Mouse (Mus musculus): ENCODE results near the gene Kcp.

Gene Kcp

DNA sequence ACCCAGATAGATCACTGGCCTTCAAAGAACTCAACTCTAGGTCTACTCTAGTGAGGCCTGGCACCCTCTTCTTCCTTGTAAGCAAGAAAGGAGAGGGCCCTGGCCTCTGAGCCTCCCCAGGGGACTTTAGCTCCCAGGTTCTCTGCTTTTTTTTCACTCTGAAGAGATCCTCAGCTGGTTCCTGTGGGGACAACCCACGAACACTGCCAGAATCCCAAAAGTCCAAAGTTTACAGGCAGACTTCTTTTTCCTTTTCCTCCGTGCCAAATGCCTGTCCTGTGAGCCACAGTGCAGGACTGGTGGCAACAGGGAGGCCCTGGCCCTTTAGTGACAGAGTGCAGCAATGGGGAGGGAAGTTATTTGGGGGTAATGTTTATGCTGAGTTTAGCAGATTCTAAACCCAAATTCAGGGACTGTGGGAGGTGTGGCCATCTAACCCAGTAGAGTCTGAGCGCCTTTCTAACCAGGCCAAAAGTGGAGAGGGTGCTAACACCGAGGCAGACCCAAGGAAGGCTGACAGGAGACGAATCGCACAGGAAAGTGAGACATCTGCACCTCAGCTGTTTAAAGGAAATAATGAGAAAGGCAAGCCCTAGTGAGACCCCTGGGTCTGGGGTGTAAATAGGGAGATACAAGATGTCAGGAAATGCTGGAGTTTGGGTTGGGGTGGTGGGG is 15.0 kb upstream of the Kcp start:
- no peak for DNase-seq

DNA sequence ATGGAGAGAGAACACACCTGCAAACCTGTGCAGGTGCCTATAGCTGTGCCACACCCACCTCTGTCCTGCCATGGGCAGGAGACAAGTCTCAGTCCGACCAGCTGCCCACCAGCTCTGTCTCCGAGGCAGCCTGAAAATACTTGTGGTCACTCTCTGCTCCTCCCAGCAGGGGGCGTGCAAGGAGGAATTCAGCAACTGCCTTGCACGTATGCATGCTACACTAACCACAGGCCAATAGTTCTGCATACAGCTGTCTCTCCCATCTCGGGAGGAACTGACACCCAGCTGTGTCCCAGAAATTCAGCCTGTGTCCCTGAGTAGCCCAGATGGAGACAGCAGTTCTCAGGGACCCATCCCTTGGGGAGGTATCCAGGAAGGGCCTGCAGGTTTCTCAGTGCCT is 9.4 kb upstream of the Kcp start:
- DNase-seq, result no peak

DNA sequence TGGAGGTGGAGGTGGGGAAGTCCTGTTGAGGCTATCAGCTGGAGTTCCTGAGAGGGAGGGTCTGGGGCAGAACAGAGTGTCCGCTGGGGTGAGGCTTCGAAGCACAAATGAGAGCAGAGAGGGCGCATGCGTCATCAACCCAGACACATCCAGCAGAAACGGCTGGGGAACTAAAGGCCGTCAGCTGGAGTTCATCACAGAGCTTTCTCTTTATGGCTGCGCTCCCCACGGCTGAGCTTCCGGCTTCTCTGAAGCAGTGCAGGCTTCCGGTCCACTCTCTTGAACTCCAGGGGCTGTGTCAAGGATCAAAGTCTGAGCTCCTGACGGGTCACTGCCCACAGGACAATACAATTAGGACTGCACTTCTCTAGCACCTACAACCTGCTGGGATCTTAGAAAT is 5.5 kb upstream of the Kcp start:
- DNase-seq, result no peak

DNA sequence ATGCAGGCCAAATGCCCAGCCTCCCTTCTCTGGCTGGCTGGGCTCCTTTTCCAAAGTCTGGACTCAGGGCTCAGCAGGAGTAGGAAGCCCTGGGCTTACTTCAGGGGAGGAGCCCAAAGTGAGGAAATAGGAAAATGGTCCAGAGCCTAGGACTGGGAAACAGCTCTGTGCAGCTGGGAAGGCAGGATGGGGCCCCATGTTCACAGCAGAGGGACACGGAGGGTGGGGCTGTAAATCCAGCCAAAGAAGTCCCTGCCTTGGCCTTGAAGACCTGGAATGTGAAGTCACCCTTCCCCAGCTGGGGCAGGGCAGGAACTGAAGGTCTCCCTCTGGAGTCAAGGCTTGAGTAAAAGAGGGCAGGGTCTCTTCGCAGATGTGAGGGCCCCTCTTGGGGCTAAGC is 1.3 kb upstream of the Kcp start:
- DNase-seq, result no peak

DNA sequence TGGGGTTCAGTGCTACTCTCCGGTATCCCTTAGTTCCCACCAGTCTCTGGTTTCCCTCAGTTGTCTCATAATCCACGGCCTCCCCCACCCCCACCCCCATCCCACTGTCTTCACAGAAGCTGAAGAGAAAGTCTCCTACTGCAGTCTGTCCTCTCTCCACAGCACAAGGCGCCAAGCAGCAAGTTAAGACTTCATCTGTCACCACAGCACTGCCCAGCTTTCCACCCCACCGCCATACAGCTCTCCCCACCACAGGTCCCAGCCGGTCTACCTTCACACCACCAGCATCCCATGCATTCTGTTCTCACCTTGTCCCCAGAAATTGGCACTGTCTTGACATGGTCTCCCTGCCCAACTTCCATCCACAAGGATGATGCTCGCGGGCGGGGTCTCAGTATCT is 918 bp downstream of the Kcp start:
- no peak for DNase-seq

DNA sequence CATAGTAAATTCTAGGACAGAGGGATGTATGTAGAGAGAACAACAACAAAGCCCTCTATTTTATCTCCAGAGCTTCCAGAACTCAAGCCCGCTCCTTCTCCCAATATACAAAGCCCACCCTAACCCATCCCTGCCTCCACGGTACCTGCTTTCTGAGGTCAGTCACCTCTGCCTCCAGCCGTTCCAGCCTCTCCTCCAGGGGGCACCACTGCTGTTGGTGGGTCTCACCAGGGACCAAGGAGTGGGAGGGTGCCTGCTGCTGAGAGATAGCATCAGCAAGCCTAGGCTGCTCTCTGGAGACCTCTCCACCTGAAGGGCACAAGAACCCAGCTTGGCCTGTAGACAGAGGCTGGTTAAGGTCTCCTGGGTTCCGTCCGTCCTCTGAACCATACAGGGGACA is 2.3 kb downstream of the Kcp start:
- DNase-seq, result no peak

DNA sequence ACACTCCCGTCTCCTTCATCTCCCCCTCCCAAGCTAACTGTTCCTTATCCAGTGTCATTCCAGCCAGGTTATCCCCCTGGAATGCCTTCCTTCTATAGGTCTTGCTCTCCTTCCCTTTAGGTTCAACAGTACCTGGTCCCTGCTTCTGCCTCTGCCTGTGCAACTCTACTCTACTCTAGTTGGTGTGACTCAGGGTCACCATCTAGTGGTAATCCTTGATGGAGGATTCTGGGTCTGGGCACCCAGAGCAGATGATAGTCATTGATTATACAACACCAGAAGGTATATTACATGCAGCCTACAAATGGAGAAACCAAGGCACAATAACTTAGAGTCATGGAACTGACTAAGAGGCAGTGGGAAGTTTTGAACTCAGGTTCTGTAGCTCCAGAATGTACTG is 6.2 kb downstream of the Kcp start:
- DNase-seq, result peak; percentile 9

DNA sequence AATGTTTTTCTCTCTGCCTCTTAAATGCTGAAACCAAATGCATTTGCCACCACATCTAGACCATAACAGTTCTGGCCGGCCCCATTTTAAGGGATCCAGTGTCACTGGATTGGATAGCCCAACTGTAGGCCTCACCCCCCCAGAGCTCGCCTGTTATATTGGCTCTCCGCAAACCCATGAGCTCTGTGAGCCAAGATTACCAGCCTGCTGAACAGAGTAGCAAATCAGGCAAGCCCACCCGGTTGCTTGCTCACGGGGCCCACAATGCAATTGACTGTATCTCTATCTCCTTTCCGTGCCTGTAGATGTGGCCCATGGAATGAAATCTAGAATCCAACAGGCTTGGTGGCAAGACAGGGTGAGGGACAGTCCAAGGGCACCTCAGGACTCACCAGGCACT is 6.9 kb downstream of the Kcp start:
- DNase-seq, result no peak

DNA sequence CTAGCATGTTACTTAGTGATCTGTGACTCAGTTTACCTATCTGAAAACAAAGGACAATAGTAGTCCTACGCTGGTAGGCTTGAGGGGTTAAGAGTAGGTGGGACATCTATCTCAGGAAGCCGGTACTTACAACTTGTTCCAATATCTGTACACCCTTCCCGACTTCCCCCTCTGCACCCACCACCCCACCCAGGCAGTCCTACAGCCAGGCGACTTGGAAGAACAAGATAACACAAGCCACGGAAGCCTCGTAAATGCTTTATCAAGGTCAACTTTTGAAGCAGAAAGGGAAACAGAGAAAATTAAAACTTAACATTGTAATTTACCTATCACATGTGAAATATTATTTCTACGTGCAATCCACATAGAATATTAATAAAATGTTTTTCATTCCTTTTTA is 7.6 kb downstream of the Kcp start:
- no peak for DNase-seq

DNA sequence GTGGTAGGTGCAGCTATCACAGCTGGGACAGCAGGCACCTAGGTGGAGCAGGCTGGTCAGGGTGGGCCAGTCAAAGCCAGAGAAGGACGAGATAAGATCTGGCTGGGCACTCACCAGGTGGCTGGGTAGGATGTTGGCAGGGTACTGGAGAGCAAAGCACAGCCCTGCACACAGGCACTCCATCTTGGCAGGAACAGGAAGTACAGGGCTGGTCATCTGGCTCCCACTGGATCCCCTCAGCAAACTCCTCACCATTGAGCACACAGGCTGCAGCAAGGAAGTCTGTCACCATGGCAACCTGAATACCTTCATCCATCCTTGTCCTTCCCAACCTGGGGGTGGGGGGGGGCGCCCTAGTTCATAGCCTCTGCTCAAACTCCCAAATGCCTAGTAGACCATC is 10.0 kb downstream of the Kcp start:
- DNase-seq, result no peak

DNA sequence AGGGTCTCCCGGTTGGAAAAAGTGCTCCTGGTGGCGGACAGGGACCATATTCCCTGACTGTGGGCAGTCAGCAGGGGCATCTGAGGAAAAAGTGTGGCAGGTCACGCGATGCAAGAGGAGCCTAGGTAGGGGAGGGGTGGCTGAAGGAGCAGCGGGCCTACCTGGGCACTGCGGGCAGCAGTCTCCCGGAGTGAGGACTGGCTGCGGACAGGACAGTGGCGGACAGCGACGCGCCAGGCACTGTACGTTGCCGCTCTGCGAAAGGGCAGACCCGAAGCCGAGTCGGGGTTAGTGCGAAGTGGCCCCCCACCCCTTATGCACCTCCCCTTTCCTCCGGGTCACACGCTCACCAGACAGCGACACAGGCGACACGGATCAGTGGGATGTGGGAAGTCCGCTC is 11.5 kb downstream of the Kcp start:
- no peak for DNase-seq

DNA sequence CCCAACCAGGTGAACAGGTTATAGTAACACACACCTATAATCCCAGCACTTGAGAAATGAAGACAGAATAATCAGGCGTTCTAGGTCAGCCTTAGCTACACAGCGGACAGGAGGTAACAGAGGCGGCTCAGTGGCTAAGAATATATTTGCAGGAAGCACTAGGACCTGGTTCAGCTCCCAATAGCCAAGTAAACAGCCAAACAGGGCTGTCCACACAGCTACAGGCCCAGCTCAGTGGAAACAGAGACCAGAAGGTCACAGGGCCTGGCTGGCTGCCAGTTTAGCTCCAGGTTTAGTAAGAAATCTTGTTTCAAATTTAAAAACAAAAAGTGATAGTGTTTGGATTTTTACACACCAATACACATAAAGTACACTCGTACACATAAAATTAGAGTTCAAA is 13.7 kb downstream of the Kcp start:
- no peak for DNase-seq

DNA sequence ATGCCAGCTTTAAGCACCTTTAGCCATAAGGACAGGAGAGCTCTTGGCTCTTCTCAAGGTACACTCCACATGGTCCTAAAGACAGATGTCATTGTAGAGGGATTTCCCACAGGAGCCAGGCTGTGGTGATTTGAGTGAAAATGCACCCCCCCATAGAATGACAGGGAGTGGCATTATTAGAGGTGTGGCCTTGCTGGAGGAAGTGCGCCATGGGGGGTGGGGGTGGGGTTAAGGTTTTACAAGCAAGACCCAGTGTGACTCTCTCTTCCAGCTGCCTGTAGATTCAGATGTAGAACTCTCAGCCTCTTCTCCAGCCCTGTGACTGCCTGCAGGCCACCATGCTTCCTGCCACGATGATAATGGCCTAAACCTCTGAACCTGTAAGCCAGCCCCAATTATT is 21.8 kb downstream of the Kcp start:
- DNase-seq, result no peak

DNA sequence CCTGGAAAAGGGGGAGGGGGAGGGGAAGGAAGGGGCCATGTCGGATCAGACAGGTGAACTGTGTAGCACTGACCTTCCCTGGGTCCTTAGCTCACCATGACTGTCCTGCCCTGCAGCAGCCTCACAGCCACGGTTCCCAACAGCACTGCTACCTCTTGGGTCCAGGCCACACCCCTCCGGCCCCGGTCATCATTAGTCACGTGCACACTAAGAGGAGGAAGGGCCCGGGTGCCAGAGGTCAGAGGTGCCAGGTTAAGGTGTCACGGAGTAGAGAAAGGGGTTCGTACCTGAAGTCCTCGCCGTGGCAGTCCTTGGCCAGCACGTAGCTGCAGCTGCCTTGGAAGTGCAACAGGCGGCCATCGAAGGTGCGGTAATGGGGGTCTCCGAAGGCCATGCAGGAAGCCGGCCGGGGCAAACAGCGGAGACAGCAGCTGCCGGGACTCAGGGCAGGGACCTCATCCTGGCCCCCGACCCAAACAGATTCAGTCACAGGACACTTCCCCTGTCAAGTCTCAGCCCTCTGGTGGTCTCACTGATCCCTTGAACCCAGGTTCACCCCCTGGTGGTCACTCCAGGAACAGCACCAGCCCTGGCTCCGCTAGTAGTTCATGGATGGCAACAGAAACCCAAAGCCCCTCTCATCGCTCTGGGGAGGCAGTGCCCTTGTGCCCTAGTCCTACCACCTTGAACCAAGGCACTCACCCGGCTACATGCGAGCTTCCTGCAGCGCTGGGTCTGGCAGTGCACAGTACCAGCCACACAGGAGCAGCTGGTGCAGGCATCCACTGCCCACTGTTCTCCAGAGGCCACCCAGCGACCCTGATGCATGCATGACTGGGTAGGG is 22.8 kb downstream of the Kcp start:
- peak; percentile 45 for DNase-seq

DNA sequence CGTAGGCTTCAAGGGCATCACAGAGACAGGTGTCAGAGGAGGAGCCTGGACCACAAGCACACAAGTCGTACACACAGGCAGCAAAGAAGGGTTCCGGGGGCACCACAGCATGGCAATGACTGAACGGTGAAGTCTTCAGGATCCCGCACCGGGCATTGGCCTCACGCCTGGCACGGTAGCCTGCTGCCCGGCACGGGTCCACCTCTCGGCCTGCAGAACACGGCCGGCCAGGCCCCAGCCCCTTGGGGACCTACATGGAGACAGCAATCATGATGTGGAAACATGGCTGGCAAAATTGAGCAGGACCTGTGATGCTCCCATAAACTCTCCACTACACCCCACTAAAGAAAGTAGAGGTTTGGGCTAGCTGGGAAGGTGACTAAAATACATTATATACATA is 25.1 kb downstream of the Kcp start:
- no peak for DNase-seq

DNA sequence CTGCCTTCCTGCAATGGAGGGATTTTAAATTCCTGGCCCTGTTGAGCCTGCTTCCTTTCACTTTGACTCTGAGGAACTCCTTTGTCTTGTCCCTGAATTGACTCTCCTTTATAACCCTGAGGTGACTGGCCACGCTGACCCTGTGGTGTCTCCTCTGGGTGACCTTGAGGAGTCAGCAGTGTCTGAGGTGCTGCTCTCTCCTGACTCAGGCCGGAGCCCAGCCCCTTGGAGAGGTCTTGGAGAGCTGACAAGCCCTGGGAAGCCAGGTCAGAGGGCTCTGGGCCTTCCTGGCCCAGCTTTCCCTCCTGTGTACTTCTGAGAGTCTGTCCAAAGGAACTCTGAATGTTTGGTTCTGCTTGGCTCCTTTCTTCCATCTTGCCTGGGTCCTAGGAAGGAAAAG is 33.0 kb downstream of the Kcp start:
- no peak for DNase-seq

DNA sequence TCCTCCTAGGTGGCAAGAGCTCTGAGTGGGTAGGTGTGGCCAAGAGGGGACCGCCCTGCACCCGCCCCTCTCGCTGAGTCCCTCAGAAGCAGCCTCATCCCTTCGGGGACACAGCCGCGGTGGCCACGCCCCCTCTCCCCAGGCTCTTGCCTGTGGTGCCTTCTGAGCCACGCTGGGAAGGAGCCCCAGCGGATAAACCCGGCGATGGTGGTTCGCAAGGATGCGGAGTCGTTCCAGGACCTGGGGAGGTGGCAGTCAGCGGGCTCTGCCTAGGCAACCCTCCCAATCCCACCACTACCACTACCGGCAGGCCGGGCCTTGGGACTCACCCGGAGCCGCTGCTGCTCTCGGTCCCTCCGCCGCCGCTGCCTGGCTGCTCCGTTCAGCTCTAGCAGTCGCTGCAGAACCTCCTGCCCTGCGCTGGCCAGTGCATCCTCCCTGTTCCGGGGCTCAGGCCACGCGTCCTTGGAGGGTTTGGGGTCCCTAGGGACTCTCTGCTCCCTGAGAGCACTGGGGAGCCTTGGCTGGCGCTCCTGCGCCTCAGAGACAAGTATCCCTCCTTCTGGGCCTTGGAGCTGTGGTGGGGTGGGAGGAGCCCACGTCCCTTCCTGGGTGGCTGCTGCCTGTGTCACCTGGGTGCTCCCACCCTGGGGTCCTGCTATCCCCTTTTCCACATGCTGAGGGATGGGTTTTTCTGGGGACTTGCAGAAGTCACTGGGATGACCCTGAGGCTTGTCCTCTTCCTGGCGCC is 33.6 kb downstream of the Kcp start:
- DNase-seq, result peak; percentile 54

DNA sequence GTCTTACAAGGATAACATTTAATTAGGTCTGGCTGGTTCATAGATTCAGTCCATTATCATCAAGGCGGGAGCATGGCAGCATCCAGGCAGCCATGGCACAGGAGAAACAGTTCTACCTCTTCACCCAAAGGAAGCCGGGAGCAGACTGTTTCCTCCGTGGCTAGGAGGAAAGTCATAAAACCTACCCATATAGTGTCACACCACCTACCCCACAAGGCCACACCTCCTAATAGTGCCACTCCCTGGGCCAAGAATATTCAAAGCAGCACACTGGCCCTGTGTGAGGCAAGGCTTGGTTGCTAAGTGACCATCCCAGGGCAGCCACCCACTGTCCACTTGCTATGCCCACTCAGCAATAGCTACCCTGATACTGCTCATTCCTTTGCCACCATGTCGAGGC is 36.6 kb downstream of the Kcp start, which contains the start of gene Atp6v1fnb:
Gene Atp6v1fnb, plus strand, starts transcription at position 301 of the 400 bp plus-strand sequence.
- DNase-seq, result no peak

DNA sequence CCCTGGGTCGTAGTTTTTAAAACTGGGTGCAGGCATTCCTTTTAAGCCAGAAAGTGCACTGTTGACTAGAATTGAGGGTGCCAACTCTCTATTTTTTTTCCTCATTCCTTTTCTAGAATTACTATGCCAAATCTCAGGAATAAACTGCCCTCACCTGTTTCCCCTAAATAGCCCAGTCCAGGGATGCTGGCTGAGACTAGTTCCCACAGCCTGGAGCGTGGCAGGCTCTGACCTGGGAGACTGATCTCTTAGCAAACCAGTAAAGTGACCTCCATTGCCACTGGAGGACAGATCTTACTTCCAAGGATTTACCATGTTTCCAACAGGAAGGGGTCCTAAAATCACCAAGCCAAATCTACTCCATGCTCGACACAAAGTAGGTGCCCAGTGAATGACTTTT is 38.9 kb downstream of the Kcp start:
- no peak for DNase-seq

DNA sequence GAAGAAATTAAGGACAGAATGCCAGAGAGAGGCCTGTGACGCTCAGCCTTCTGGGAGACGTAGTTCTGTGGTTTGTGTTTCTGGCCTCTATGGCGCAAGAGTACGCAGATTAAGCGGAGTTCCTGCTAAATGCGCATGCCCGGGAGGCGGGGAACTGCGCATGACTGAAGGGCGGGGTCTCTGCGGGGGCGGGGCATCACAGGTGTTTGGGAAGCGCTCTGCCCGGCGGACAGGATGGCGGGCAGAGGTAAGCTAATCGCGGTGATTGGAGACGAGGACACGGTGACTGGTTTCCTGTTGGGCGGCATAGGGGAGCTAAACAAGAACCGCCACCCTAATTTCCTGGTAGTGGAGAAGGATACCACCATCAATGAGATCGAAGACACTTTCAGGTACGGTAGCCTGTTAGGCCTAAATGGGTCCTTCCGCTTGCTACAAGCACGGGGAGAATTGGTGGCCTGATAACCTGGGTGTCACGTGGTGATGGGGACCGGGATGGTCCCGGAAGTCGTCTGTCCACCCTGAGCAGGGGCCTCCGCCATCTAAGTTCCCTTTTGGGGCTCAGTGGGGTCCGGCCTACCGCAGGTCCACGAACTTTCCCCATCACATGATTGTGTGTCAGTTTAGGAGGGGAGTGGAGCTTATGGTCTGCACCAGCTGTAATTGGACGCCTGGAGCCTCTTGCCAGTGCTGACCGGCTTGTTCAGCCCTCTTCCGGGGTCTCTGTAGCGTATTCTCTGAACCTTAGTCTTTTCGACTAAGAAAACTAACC is 40.0 kb downstream of the Kcp start, which contains the start of gene Atp6v1f:
Gene Atp6v1f, plus strand, starts transcription at position 136 of the 772 bp plus-strand sequence.
- DNase-seq, result peak; percentile 94

DNA sequence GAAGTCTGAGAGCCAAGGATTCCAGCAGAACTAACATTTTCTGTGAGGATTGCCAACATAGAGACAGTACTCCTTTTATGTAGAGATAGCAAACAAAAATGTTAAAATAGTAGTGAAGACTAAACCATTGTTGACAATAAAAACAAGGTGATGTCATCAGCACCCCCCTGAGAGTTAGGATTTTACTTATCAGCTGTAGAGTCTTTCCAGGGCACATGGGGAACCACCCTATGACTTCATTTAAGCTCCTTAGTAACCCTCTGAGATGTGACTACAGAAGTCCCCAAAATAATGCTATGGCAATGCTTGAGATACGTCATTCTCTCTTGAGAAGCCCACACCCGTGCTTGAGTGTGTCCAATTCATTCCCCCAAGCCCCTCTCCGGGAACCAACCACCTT is 44.4 kb downstream of the Kcp start:
- no peak for DNase-seq

DNA sequence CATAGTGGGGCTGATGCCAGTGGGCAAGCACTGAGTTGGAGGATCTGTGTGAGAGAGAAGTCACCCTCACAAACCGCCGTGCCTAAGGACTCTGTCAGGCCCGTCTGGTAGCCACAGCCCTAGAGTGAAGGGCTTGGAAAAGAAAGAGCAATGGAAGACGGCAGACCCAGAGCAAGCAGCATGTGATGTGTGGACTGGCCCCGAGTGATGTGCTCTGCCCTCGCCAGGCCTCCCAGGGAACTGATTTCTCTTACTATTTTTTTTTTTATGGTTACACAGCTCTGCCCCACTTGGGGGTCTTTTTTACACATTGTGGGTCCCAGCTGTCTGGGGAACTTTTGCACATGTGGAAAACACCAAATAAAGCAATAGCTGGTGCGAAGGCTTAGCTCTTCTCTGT is 46.2 kb downstream of the Kcp start:
- no peak for DNase-seq

DNA sequence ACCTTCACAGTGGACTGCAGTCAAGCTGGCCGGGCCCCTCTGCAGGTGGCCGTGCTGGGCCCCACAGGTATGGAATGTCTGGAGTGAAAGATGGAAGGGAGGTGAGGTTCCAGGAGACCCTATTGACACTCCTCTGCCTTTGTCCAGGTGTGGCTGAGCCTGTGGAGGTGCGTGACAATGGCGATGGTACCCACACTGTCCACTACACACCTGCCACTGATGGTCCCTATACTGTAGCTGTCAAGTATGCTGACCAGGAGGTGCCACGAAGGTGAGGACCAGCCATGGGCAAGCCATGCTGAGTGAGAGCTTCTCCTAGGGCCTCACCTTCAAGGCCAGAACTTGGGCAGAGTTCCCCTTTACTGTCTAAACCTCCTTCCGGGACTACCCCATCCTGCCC is 57.1 kb downstream of the Kcp start:
- no peak for DNase-seq

Data from cerebellum, adult 9-10 months (tissue).